Mouse (Mus musculus) lung, embryonic 14.5 days (tissue): ENCODE results near the gene Prkra. TPM values are rescaled to one million over a fixed set of nuclear protein-coding genes. Genes with fewer than 3 reads are reported as not detected.

Experiments used
- ATAC-seq: fragments of 200-750 bp; cut with Nextera tagmentation; 2 replicates; pipeline ENCODE4 v1.8.0; 2017; ENCODE audit warnings: mild to moderate bottlenecking, moderate TSS enrichment, moderate library complexity; ENCODE audit not compliant: insufficient read depth
- DNase-seq: peaks from one replicate; pipeline ENCODE4 v3.0.0-alpha.2; 2015
- H3K27ac ChIP-seq: fragments of 300-500 bp; sonication (generic); 2 replicates; pipeline ENCODE4 v1.5.1; 2014; ENCODE audit warnings: low read depth, mild to moderate bottlenecking, moderate library complexity
- H3K27me3 ChIP-seq: fragments of 300-500 bp; sonication (generic); 2 replicates; pipeline ENCODE4 v1.6.1; 2014; ENCODE audit warnings: low read length, control low read depth; ENCODE audit not compliant: insufficient read depth
- H3K36me3 ChIP-seq: fragments of 300-500 bp; sonication (generic); 2 replicates; pipeline ENCODE4 v1.6.1; 2014; ENCODE audit warnings: control low read depth; ENCODE audit not compliant: insufficient read depth
- H3K4me1 ChIP-seq: fragments of 300-500 bp; sonication (generic); 2 replicates; pipeline ENCODE4 v1.6.1; 2014; ENCODE audit warnings: antibody characterized with exemption, control low read depth; ENCODE audit not compliant: insufficient read depth
- H3K4me2 ChIP-seq: fragments of 300-500 bp; sonication (generic); 2 replicates; pipeline ENCODE4 v1.6.1; 2014; ENCODE audit warnings: mild to moderate bottlenecking
- H3K4me3 ChIP-seq: fragments of 300-500 bp; sonication (generic); 2 replicates; pipeline ENCODE4 v1.5.1; 2014; ENCODE audit warnings: low read depth, low read length
- H3K9ac ChIP-seq: fragments of 300-500 bp; sonication (generic); 2 replicates; pipeline ENCODE4 v1.6.1; 2014
- H3K9me3 ChIP-seq: fragments of 300-500 bp; sonication (generic); 2 replicates; pipeline ENCODE4 v1.6.1; 2016; ENCODE audit warnings: low read depth, low read length, control low read depth
- CTCF ChIP-seq: IDR thresholded peaks from 2 replicates; pipeline ENCODE4 v1.5.1; 2016; ENCODE audit warnings: antibody characterized with exemption, low read depth
- WGBS: fragments of 180-500 bp; shearing (Covaris S2); extraction: QIAGEN DNeasy Blood & Tissue Kit; methylation state at CpG from one replicate; pipeline ENCODE4 v1.1.7; 2014; 5-methylcytosine and 5-hydroxymethylcytosine counted together
- polyA plus RNA-seq: library from polyadenylated mRNA; unstranded; fragments of >200 nt; fragmentation: Nextera tagmentation; extraction: Ambion mirVana; gene quantifications from 2 replicates; pipeline ENCODE4 v1.2.1, GENCODE M21; 2014

Prkra gene
- polyA plus RNA-seq, 1 experiment from 2014 or later = 77.3 TPM

DNA sequence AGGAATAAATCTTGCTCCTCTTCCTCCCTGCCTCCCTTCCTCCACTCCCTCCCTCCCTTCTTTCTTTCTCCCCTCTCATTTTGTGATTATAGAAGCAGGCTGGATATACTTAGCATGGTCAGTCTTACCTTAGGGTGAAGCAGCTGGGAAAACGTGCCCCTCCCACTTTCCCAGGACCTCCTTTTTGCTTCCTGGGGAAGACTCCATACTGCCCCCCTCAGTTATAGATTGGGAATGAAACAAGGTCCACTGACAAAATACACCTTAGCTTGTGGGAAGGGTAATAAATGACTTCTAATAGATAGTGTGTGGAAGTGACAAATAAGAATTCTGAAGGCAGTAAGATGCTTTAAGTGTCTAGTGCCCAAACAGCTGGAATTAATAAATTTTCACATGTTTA lies 8.2 kb upstream of the Prkra start:
- DNase-seq (peak; percentile 37), ATAC-seq (no peak)
- WGBS = 19% methylated on average over 1 of the region's 1 CpGs
- no peak overlapping the region for H3K4me3 ChIP-seq
- H3K9ac ChIP-seq = no peak overlapping the region
- H3K9me3 ChIP-seq = no peaks in the 10 kb centered on the region
- no peak overlapping the region for H3K27ac ChIP-seq
- H3K4me2 ChIP-seq = no peak overlapping the region
- TF ChIP-seq CTCF = peak; percentile 34; the same call in 1 of the 2 replicates
- no peaks in the 10 kb centered on the region for H3K4me1 ChIP-seq
- no peaks in the 10 kb centered on the region for H3K27me3 ChIP-seq
- H3K36me3 ChIP-seq = no peaks in the 10 kb centered on the region

DNA sequence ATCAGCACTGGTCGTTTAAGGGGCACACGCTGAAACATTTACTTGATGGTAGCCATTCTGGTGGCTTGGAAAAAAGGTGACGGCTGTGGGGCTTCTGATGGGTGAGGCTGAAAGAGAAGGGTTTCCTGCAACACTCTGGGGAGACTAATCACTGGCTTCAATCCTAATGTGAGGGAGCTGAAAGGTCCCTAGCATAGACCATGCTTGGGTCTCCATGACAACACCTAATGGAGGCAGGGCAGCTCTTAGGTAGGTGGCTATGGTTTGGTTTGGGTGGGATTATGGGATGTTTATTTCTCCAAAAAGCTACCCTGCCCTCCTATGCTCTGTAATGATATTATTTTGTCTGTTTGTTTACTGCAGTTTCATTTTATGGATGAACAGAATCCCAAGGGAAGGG lies 7.6 kb upstream of the Prkra start:
- no peaks in the 10 kb centered on the region for H3K9me3 ChIP-seq
- ATAC-seq = no peak
- H3K4me2 ChIP-seq = no peak overlapping the region
- no peak overlapping the region for H3K27ac ChIP-seq
- no peaks in the 10 kb centered on the region for H3K4me1 ChIP-seq
- H3K36me3 ChIP-seq = no peaks in the 10 kb centered on the region
- no peak for TF ChIP-seq CTCF
- DNase-seq = no peak
- no peak overlapping the region for H3K9ac ChIP-seq
- H3K4me3 ChIP-seq = no peak overlapping the region
- WGBS = 78% methylated on average over 3 of the region's 3 CpGs
- H3K27me3 ChIP-seq = no peaks in the 10 kb centered on the region

DNA sequence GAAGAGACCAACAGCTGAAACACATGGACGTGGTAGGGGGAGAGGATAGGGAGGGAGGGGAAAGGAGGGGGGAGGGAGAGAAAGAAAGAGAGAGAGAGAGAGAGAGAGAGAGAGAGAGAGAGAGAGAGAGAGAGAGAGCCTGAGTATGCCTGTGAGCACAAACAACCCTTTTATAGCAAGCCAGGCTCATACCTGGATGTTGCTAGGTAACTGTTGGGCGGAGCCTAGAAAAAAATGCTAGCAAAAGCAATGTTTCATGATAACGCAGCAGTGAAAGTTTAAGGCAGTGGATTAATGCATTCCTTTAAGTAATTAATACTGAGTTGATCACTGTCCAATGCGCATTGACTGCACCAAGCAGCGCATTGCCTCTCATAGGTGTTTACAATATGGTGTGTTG lies 6.8 kb upstream of the Prkra start:
- 65% methylated on average over 5 of the region's 5 CpGs for WGBS
- H3K36me3 ChIP-seq = no peaks in the 10 kb centered on the region
- no peak overlapping the region for H3K27ac ChIP-seq
- no peak overlapping the region for H3K4me2 ChIP-seq
- DNase-seq (peak; percentile 43), ATAC-seq (no peak)
- H3K4me1 ChIP-seq = no peaks in the 10 kb centered on the region
- no peak for TF ChIP-seq CTCF
- no peaks in the 10 kb centered on the region for H3K9me3 ChIP-seq
- no peak overlapping the region; the same call in 1 of the 2 replicates for H3K9ac ChIP-seq
- no peaks in the 10 kb centered on the region for H3K27me3 ChIP-seq
- no peak overlapping the region for H3K4me3 ChIP-seq

DNA sequence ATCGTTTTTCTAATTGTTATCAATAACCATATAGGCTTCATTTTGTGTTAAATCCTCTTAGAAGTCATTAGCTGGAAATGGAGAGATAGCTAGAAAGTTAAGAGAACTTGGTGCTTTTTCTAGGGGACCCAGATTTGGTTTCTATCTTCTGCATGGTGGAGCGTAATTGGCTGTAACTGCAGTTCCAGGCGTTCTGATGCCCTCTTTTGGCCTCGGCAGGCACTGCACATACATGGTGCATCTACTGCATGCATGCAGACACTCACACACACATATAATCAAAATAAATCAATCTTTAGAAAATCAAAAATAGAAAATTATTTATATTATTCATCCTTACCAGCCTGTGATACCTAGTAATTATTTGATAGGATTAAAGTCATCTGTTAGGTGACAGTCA lies 5.3 kb upstream of the Prkra start:
- Histone ChIP-seq H3K27me3 (no peaks in the 10 kb centered on the region), H3K9me3 (no peaks in the 10 kb centered on the region), H3K4me2 (no peak overlapping the region), H3K4me1 (peaks cover 6% of the 10 kb centered on the region; the same call in 1 of the 2 replicates), H3K27ac (no peak overlapping the region), H3K36me3 (no peaks in the 10 kb centered on the region), H3K4me3 (no peak overlapping the region), H3K9ac (no peak overlapping the region)
- 91% methylated on average over 4 of the region's 4 CpGs for WGBS
- ATAC-seq (no peak), DNase-seq (no peak)
- no peak for TF ChIP-seq CTCF

DNA sequence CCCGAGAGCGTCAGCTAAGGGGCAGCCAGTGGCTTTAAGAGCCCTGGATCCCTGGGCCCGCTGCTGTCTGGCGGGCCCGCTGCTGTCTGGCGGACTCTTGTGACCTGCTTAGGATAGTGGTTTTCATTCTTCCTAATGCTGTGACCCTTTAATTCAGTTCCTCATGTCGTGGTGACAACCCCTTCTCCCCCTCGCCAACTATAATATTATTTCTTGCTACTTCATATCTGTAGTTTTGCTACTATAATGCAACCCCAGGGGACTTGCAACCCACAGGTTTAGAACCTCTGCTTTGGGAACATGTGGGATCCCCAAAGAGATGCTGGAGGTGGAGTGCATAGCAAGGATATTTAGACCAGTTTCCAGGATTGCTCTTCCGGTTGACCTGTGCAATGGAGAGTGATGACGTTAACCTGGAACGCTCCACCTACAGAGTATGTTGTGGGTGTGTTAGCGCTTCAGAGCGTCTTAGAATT lies 889 bp upstream of the Prkra start:
- H3K9ac ChIP-seq = peak overlapping the region; percentile 65
- 30% methylated on average over 13 of the region's 13 CpGs for WGBS
- DNase-seq = peak; percentile 38
- peak; percentile 42; the same call in 1 of the 2 replicates for ATAC-seq
- no peaks in the 10 kb centered on the region for H3K27me3 ChIP-seq
- no peaks in the 10 kb centered on the region for H3K9me3 ChIP-seq
- peak overlapping the region; percentile 92 for H3K27ac ChIP-seq
- H3K36me3 ChIP-seq = 0 out of 2 replicates have a peak, but pooled peaks cover 3% of the 10 kb centered on the region
- H3K4me2 ChIP-seq = peak overlapping the region; percentile 82
- TF ChIP-seq CTCF = no peak
- H3K4me1 ChIP-seq = peaks cover 6% of the 10 kb centered on the region
- peak overlapping the region; percentile 63 for H3K4me3 ChIP-seq

DNA sequence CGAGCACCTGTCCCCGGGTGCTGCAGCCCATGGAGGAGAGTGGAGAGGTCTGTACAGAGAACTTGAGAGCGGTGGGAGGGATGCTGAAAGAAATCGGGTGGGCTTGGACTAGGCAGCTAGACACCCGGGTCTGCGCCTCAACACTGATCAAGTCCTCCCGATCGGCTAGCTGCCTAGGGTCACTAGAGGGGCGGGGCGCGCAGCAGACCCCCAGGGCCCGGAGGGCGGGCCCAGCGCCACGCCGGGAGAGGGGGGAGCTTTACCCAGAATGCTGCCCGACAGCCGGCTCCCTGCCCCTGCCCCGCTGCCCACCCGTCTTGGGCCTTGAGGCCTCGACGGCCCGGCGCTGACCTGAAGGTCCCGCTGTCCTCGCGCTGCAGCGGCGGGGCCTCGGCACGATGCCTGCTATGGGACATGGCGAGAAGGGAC lies 360 bp downstream of the Prkra start:
- Histone ChIP-seq H3K36me3 (peaks cover 5% of the 10 kb centered on the region; the same call in 1 of the 2 replicates), H3K4me1 (peaks cover 6% of the 10 kb centered on the region), H3K4me2 (peak overlapping the region; percentile 82), H3K9ac (peak overlapping the region; percentile 68), H3K27ac (peak overlapping the region; percentile 92), H3K27me3 (no peaks in the 10 kb centered on the region), H3K9me3 (no peaks in the 10 kb centered on the region), H3K4me3 (peak overlapping the region; percentile 63)
- no peak for TF ChIP-seq CTCF
- WGBS = under 1% methylated on average over 31 of the region's 32 CpGs
- peak; percentile 66 for ATAC-seq
- no peak for DNase-seq

DNA sequence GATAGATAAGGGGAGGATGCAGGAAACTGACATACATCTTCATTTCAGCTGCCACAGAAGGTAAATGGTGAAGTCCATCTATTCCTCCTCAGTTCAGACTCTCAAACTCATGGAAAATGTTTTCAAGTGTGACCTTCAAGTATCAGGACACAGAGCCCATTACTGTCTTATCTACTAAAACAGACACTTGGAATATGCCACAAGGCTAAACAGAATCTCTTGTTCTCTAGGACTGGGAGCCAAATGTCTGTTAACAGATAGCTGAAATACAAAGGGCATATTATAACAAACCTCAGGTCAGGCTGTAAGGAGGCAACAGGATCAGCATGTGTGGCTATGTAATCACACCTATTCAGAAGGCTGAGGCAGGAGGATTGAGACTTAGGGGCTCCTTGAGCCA lies 4.0 kb downstream of the Prkra start:
- Histone ChIP-seq H3K4me2 (no peak overlapping the region), H3K4me3 (no peak overlapping the region), H3K27me3 (no peaks in the 10 kb centered on the region), H3K27ac (no peak overlapping the region), H3K9ac (no peak overlapping the region), H3K36me3 (peaks cover 40% of the 10 kb centered on the region), H3K9me3 (no peaks in the 10 kb centered on the region), H3K4me1 (peaks cover 4% of the 10 kb centered on the region)
- TF ChIP-seq CTCF = no peak
- ATAC-seq (no peak), DNase-seq (no peak)

DNA sequence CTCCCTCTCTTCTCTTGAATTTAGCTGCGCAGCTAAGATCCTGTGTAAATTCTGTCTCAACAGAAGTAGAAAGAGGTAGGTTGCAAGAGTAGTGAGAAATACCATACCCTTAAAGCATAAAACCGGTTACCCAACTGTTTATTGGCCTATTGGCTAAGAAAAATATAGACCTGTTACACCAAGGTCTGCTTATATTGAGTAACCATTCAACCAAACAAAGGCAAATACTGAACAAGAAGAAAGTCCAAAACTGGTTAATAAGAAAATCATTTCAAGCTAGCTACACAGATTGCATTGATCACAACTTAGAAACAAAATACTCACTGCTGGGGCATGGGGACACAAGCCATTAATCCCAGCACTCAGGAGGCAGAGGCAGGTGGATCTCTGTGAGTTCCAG lies 8.2 kb downstream of the Prkra start:
- ATAC-seq = no peak
- H3K9ac ChIP-seq = no peak overlapping the region
- no peaks in the 10 kb centered on the region for H3K9me3 ChIP-seq
- no peak overlapping the region for H3K27ac ChIP-seq
- H3K4me2 ChIP-seq = no peak overlapping the region
- H3K4me1 ChIP-seq = no peaks in the 10 kb centered on the region
- peaks cover 73% of the 10 kb centered on the region for H3K36me3 ChIP-seq
- H3K27me3 ChIP-seq = no peaks in the 10 kb centered on the region
- DNase-seq = no peak
- 92% methylated on average over 2 of the region's 2 CpGs for WGBS
- no peak for TF ChIP-seq CTCF
- H3K4me3 ChIP-seq = no peak overlapping the region
